Mouse (Mus musculus) ovary, postnatal 14 days (tissue): Measurements from ENCODE around the gene Palld.
A peak's percentile ranks its signal among the peaks of the same experiment; 100 is the strongest.

ENCODE experiments used
- DNase-seq: peaks from one replicate; pipeline ENCODE4 v3.0.0; 2022; ENCODE audit warnings: low spot score

The Palld gene

DNA sequence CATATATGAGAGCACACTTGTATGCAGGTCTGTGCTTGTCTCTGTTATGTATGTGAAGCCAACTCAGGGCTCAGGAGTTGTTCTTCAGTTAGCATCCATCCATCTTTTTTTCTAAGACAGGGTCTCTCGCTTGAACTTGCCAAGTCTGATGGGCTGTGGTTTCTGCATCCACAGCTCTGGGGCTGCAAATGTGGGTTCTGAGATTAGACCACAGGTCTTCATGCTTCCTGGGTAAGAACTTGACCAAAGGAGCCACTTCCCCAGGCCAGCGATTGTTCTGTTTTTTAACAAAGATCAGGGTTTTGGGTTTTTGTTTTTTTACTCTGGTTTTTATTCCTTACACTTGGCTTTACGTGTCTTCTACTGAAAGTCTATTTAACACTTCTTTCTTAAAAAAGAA, 316.0 kb downstream of the Palld start:
- DNase-seq: no peak

DNA sequence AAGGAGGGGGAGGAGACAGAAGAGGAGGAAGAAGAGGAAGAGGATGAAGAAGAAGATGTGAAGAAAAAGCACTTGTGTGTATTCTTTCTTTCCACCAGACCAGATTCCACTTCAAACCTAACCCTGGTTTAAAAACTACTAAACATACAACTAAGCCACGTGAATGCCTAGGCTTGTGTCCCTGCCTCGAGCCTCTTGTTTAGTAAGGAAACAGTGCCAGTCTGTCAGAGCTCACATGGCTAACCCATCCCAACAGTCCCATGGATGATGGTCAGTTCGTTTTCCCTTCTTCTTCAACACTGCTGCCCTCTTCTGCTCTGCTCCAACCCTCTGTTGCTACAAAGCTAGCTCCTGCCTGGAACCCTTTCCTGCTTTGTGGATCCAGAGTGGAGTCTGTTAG, 316.7 kb downstream of the Palld start:
- DNase-seq: no peak

DNA sequence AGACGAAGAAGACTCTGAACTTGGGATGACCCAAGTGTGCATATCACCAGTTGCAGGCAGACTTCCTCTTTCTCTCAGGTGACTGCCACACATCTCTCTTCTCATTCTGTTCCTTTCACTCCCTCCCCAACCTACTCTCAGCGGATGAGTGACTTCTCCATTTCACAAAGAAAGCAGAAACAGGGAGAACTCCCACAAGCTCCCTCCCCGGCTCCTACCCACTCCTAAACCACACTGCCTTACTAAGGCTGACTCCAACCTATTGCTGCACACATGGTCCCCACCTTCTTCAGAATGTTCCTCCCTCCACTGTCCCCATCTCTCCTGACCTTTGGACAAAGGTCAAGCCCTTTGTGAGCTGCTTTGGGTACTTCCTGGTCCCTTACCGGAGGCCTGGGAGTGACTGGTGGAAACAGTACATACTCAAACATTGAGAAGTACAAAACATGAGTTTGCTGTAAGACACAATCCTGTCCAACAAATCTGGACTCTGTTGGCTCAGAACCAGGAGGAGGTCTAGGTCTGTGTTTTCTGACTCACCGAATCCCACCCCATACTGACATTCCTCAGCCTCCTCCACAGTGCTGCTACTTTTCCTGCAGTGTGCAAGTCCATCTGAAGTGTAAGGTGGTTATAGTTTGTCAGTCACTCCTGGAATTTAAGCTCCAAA, 317.6 kb downstream of the Palld start:
- DNase-seq: no peak

DNA sequence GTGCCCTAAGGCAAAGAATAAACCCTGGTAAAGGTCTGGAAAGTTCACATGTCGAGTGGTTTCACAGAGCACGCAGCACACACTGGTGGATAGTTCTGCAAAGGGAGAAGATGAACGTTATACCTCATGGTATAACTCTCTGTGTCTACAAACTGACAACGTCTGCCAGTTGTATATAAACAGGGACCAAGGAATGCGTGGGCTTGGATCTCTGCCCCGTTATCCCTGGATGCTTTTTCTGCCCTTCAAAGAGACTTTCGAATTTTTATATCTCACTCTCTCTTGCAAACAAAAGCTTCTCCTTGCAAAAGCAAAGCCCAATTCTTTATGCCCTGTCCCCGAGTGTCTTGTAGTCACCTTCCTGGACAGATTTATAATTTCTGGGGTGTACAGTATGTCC, 319.9 kb downstream of the Palld start:
- DNase-seq: no peak

DNA sequence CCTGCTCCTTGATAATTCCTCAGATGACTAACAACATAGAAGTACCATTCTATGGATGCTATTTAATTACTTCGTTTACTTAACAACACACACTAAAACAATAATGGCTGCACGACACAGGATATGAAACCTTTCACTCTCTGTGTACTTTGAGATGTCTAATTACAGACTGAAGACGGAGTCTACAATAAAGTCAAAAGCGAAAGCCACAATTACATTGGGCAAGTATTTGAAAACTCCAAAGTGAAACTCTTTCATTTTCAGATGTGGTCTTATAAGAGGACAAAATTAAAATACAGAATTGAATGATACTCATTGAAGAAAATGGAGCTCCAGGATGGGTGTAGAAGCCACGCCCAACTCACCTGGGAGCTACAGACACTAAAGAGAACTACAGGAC, 321.2 kb downstream of the Palld start:
- DNase-seq: no peak

DNA sequence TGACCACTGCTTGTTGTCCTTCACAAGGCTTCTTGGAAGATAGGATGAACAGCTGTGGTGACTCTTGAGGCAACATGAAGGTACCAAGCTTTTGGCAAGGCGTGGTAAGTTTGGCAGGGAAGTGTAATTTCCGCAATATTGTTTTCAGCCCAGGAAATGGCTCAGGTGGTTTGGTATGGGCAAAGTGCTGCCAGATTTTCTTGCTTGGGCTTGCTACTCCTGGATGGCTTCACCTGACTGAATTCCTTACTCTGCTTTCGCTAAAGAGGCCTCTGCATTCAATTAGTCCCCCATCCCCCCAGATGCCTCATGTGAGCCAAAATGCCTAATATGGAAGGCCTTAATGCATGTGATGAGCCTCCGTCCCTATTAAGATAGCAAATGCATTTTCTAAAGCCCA, 322.7 kb downstream of the Palld start:
- DNase-seq: no peak

DNA sequence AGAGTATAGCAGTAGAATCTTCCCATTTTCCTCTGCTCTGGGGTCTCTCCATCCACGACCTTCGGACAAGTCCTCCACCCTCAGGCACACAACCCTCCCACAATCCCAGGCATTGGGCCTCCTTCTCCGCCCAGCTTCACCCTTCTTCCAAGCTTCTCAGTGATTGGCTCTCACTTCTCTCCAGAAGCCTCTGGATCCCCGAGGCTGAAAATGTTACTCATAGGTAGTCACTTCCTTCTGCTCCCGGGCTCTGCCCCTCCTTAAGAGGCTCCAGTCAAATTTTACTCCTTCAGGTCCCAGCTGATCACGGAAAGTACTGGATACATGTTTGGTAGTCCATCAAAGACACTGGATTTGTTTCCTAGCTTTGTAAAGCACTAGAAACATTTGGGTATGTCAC, 323.7 kb downstream of the Palld start:
- no peak for DNase-seq

DNA sequence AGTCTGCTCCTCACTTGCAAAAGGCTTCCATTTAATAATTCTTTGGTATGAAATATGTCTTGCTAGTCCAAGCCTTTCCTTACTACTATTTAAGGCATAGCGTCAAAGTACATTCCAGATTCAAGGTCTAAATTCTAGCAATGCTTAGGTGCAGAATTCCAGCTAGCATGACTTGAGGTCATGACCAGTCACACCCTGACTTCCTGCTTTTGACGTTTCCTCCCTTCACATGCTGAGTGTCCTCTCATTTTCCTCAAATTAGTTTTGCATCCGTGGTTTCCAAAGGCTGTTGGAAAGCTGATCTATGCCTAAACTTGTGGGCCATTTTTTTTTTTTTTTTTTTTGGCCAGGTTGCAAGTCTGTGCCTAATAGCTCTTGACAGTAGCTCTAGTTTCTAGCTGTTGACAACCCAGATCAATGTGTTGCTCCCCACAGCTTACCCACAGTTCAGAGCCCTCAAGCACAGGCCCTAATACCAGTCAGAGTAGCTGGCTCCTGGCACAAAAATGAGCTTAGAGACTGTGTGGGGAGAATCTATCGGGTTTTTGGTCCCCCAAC, 327.3 kb downstream of the Palld start:
- DNase-seq: no peak

DNA sequence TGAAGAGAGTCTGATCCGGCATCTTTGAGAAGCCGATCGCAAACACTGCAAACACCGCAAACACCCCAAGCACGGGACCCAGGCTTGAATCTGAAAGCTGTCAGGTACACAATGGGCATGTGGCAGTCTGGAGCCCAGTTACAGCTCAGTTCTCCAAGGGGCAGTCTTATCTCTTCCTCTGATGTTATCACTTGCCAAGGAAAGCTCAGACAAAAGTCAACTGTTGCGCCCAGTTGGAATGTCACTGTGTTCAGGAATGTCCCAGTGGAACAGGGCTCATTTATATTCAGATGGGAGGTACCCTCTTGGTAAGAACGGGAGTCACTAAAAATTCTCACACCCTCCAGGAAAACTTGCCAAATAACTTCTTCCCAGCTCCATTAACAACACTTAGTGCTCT, 328.0 kb downstream of the Palld start:
- DNase-seq: no peak

DNA sequence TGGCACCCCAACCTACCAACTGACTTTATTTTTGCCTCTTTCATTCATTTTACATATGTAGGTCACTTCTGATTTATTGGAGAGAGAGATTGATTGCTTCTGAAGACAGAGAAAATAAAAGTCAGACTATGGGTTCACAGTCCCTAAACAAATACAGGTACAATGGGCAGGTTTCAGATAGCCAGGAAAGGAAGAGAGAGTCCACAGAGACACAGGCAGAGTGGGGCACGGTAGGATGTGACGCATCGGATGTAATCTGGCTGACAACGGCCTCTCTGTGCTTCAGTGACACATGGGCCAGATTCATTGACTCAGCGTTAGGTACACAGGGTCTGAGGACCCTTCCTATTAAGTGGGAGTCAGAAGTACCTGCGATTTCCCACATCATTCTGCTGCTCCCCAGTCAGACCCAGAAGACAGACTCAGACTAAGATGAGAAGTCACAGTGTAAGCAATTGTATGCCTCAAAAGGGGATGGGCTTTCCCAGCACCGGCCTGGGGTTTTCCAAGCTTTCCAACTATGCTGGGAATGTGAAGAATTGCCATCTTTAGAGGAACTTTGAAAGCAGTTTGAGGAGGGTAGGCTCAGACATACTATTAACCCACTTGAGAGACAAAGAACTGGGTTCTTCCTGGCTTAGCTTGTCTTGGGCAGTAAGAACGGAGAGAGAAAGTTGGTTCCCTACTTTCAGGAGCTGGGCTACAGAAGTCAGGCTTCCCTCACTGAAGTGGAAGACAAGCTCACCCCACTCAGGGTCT, 329.1 kb downstream of the Palld start:
- DNase-seq: no peak

DNA sequence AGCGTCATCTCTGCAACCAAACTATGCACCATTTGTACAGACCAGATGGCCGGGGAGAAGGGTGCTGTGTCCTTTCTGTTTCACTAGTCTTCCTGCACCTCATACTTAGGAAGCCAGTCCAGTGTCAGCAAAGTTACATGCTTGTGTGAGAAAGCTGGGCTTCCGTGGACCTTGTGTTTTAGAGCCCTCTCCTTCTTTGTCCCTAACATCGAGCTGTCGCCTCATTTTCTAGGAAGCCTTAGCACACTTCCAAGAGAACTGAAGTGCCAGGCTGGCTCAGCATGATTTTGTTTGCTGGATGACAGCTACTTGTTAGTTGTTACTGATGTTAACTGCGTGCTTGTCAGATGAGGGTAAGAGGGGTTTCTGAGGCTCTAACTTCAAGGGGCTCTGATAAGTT, 329.8 kb downstream of the Palld start:
- DNase-seq: no peak

DNA sequence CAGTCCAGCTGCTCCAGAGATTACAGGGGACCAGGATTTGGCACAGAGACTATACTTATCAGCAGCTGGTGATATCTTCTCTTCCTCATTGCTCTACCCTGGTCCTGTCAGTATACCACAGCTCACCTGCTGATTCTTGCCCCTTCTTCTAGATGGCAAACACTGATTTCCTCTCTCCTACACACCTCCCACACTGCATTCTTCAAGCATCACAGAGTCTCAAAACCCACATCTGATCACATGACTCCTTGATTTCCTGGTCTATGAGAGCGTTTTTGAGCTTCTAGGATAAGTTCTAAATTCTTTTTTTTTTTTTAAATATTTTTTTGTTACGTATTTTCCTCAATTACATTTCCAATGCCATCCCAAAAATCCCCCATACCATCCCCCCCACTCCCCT, 331.9 kb downstream of the Palld start:
- no peak for DNase-seq

DNA sequence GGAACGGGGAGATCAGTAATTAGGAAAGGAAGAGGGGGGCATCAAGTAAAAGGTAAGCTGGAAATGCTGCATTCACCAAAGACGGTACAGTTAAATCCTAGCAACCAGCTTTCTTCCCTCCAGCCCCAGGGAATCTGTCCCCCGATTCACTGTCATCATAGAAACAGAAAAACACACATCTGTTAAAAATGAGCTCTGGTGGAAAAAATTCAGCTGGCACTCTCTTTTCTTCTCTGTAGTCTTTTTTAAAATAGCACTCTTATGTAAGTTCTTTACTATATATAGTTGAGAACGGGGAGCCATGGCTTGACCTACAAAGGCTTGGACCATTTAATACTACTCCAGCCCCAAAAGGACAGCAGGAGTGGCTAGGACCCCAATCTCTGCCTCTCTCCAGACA, 332.8 kb downstream of the Palld start:
- DNase-seq: no peak

DNA sequence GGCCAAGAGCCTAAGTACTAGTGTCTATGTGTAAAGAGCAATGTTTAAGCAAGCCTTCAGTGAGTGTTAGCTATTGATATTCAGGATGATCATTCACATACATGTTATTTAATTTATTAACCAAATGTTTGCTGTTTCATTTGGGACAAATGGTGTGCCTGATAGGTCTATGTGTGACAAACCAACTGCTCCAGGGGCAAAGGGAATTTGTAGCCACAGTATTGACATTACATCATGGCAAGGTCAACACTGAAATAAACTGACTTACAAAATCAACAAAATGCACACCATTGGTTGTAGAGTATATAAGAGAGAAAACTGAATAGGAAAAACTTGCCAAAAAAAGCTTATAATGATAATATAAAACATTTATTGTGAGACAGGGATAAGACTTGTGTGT, 333.3 kb downstream of the Palld start:
- no peak for DNase-seq

DNA sequence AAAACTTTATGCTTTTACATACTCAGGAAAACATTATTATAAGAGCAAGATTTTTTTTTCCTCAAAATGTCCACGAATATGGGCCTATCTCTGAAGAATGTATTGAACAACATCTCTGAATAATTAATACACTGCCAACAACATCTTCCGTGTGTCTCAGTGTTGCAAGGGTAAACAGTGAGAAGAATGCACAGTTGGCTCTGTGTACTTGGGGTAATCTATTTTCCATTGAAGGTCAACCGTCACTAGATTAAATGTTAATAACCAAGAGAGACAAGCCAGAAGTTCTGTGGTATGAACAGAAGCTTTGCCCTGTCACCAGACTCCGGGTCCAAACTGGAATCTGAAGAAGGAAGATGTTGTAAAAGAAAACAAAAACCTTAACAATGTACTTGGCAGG, 339.1 kb downstream of the Palld start:
- no peak for DNase-seq

DNA sequence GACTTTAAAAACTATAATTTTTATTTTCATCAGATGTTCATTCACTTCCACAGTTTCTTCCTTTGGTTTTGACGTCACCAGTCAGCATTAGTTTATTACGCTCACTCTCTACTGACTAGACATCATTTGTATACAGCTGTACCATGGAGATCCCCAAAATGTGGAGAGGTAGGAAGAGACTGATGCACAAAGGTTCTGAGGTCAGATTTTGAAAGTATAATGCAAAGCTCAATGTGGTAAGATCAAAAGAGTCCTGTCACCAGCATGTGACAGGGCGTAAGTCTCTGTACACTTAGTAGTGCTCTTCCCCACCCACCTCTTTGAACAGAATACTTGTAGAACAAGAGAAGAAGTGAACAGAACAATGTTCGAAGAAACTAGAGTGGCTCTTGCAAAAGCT, 339.9 kb downstream of the Palld start:
- DNase-seq: no peak

DNA sequence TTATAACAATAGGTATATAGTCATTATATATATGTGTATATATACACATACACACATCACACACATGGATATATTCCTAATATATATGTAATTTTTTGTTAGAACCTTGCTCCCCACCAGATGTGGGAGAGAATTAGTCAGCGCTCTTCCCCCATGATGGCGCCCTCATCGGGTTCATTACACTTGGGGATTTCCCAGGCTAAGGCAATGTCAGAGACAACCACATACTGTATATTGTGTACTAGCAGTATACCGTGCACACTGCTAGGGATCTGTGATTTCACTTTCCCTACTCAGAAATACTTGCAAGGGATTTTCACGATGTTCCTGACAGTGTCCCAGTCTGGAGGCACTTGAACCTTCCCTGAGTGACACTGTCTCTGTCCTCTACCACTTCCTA, 341.3 kb downstream of the Palld start:
- no peak for DNase-seq

DNA sequence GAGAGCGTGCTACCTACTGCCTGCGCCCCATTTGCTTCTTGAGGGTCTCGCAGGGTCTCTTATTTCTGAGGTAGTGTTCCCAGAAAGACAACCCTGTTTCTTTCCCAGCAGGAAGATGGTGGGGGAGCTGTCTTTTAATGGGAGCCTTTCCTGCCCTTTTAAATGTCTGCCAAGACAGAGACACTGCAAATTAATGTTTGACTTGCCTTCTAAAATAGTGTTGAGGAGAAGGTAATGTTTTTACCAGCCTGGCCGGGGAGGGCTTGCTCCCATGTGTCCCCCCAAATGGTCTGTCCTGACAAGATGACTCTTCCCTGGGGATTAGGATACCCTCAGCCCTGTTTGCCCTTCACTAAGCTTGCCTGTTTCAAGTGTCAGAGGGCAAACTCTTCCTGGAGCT, 342.5 kb downstream of the Palld start:
- no peak for DNase-seq

DNA sequence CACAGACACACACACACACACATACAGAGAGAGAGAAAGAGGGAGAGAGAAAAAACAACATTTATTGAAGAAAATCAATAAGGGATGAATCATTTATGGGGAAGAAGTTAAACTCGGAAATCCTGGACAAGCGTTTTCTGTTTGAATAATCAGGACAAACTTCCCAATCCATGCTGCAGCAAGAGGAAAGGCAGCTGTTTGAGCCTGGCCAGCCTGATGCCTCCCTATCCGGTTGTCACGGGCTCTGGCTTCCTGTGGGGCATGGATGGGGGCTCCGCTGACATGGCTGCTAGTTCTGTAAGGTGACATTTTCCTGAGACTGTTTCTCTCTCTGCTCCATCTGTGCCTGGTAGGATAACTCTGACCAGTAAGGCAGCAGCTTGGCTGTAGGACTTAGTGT, 343.0 kb downstream of the Palld start:
- no peak for DNase-seq

DNA sequence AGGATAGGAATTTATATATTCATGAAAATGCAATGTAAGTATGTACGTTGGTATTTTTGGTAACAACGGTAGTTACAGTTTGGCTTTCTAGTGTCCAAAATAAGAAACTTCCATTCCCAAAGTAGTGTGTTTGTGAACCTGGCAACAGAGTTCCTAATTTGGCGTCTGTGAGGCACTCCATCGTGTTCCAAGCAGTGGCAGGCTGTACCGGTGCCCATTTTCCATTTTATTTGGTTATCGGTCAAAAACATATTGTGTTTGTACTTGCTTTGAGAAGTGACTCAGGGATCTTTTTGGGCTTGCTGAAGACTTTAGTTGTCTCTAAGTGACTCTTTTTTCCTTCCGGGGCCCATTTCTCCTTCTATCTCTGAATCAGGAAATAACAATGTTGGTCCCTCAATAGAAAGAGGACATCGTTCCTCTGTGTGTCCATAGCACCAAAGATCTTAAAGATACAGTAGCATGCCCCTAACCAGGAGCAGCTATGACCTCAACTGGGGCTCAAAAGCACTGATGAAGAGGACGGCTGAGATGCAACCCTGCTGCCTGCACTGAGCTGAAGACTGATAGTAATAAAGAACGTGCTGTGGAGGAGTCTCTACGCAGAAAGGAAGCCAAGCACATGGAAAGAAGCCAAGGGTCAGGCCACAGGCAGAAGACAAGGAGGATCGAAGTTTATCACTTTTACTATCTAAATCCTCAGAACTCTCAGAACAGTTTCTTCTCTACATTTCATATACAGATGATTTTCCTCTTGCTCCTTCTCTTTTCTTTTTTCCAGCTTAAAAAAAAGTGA, 344.2 kb downstream of the Palld start:
- DNase-seq: peak; percentile 24

DNA sequence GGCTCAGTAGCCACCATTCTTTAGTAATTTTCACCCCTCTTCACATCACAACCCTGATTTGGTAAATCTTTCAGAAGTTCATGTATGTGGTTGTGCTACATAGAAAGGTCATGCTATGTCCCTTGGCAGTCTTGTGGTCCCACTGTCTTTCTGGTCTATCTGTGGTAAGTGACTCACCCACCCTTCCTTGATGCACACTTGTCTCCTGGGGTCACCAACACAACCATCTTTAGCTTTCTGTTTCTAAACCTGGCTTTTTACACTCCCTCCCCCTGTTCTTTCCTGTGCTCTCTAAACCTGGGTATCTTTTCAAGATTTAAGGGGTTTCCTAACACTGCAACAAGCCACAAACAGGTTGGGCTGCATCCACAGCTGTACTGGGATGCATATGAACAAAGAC, 345.5 kb downstream of the Palld start:
- no peak for DNase-seq

DNA sequence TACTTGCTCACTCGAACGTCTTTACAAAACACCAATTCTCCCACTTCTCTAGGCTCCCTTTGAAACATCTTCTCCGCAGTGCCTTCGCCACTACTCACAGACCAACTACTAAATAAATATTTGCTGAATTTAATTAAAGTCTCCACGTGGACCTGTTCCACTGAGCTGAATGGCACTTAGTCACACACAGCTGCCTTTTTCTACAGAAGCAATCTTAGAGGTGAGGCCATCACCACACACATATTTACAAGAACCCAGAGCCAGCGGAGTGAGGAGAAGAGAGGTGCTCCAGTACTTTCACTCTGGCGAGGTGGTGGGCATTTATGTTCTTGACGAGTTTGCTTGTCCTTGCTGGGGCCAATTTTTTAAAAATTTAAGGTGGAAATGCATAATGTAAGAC, 346.3 kb downstream of the Palld start:
- no peak for DNase-seq

DNA sequence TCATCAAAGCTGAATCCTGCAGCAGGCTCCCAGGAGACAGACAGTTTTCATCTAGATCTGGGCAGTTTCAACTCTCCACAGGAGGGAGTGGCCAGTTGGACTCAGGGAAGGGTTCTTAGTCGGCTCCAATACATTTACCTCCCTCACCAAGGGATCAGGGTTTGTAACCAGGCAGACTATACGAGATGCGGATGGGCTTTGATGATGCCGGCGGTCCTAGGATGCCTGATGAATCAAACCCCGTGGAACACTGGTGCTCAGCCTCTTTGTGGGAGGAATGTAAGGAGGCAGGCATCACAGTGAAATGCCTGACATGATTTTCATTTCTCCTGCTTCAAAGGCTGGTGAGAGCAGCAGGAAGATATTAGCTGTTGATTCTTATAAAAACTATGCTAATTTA, 347.1 kb downstream of the Palld start:
- DNase-seq: no peak
